Mouse (Mus musculus) CD4-positive, CD25-positive, alpha-beta regulatory T cell, adult 4 months (primary cell): ENCODE measurements around the gene Cdk14. TPM values are rescaled to one million over a fixed set of nuclear protein-coding genes. Genes with fewer than 3 reads are reported as not detected.

Source experiments
- ATAC-seq: one replicate; pipeline ENCODE4 v1.8.0; 2017
- polyA plus RNA-seq, 2 experiments: library from polyadenylated mRNA; unstranded; fragments of 100-300 nt; shearing (Covaris generic); gene quantifications; one replicate each; pipeline ENCODE4 v1.2.1; 2017

The Cdk14 gene
- polyA plus RNA-seq, 2 experiments from 2014 or later, result 0.60 TPM; not detected in 1

- ATAC-seq, result no peak
These were observed 585.2 kb downstream of the Cdk14 start for GRCm38 (mm10) chr5:4834819-4835480.

- no peak for ATAC-seq
These were observed 586.2 kb downstream of the Cdk14 start for GRCm38 (mm10) chr5:4833940-4834339.

GRCm38 (mm10) chr5:4826886-4827285, 593.2 kb downstream of the Cdk14 start:
- no peak for ATAC-seq

GRCm38 (mm10) chr5:4825951-4826350, 594.2 kb downstream of the Cdk14 start:
- ATAC-seq, result no peak

- ATAC-seq, result no peak
These were observed 595.0 kb downstream of the Cdk14 start for GRCm38 (mm10) chr5:4825076-4825475.

GRCm38 (mm10) chr5:4824171-4824570, 595.9 kb downstream of the Cdk14 start:
- ATAC-seq, result no peak

- ATAC-seq, result no peak
These were observed 598.1 kb downstream of the Cdk14 start for GRCm38 (mm10) chr5:4822041-4822440.

- no peak for ATAC-seq
These were observed 598.7 kb downstream of the Cdk14 start for GRCm38 (mm10) chr5:4821368-4821771.

GRCm38 (mm10) chr5:4816981-4817380, 603.1 kb downstream of the Cdk14 start:
- ATAC-seq, result no peak

GRCm38 (mm10) chr5:4814465-4815204, 605.5 kb downstream of the Cdk14 start:
- ATAC-seq, result no peak

GRCm38 (mm10) chr5:4813357-4813756, 606.8 kb downstream of the Cdk14 start:
- ATAC-seq, result no peak

- no peak for ATAC-seq
These were observed 607.9 kb downstream of the Cdk14 start for GRCm38 (mm10) chr5:4812036-4812729.

GRCm38 (mm10) chr5:4805228-4805627, 614.9 kb downstream of the Cdk14 start:
- ATAC-seq, result no peak

GRCm38 (mm10) chr5:4803708-4804107, 616.4 kb downstream of the Cdk14 start:
- no peak for ATAC-seq

- no peak for ATAC-seq
These were observed 618.1 kb downstream of the Cdk14 start for GRCm38 (mm10) chr5:4801971-4802370.

- no peak for ATAC-seq
These were observed 618.8 kb downstream of the Cdk14 start for GRCm38 (mm10) chr5:4801096-4801850.

- ATAC-seq, result no peak
These were observed 628.9 kb downstream of the Cdk14 start for GRCm38 (mm10) chr5:4791219-4791618.

GRCm38 (mm10) chr5:4790265-4790664, 629.8 kb downstream of the Cdk14 start:
- no peak for ATAC-seq

GRCm38 (mm10) chr5:4788484-4788883, 631.6 kb downstream of the Cdk14 start:
- ATAC-seq, result no peak

GRCm38 (mm10) chr5:4786816-4787215, 633.3 kb downstream of the Cdk14 start:
- no peak for ATAC-seq

- no peak for ATAC-seq
These were observed 641.8 kb downstream of the Cdk14 start for GRCm38 (mm10) chr5:4778274-4778673.

- no peak for ATAC-seq
These were observed 643.6 kb downstream of the Cdk14 start for GRCm38 (mm10) chr5:4776495-4776894.
